Mouse (Mus musculus) hindlimb bud, embryonic 11.5 days (tissue): Measurements from ENCODE around the gene Gm20816.
"Not testable (repeated sequence)": the region's sequence is repeated elsewhere in the genome, so short reads cannot be mapped to it uniquely, and the experiment has no call there.

ENCODE experiments used
- DNase-seq: peaks from one replicate; pipeline ENCODE4 v3.0.0-alpha.2; 2012; ENCODE audit warnings: low read depth, low spot score; ENCODE audit errors: extremely low spot score

Gene Gm20816

DNA sequence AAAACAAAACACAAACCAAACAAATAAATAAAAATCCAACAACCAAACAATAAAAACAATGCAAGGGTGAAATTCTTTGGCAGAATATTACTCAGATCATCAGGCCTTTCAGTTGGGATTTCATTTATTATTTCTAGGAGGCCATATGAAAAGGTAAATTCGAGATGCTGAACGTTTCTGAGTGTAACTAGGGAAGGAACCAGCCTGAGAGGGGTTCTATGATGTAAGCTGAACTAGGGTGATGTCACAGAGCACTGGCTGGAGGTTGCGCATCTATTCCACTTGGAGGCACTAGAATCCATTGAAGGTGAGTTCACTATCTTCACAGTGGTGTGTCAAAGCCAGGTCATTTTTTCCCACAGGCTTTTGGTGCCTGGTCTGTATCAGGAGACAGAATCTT lies at the start of gene Gm20816:
Gm20816 (plus strand) TSS at position 301 of the 400 bp plus-strand sequence.
- DNase-seq, result not testable (repeated sequence)
